Mouse (Mus musculus) brain, embryonic 14.5 days (tissue): ENCODE results near the gene Tmem235.

ENCODE experiments used
- CTCF ChIP-seq: fragments of 200-500 bp; IDR thresholded peaks from 2 replicates; pipeline ENCODE4 v1.5.1; 2012; ENCODE audit warnings: inconsistent platforms, mild to moderate bottlenecking, moderate library complexity, borderline replicate concordance; ENCODE audit not compliant: insufficient read depth, insufficient read length; ENCODE audit errors: extremely low read depth
- POLR2A ChIP-seq: fragments of 200-500 bp; IDR thresholded peaks from 2 replicates; pipeline ENCODE4 v1.6.1; 2012; ENCODE audit warnings: mild to moderate bottlenecking, inconsistent platforms, borderline replicate concordance; ENCODE audit not compliant: poor library complexity, insufficient read depth, insufficient read length, severe bottlenecking; ENCODE audit errors: extremely low read depth

DNA sequence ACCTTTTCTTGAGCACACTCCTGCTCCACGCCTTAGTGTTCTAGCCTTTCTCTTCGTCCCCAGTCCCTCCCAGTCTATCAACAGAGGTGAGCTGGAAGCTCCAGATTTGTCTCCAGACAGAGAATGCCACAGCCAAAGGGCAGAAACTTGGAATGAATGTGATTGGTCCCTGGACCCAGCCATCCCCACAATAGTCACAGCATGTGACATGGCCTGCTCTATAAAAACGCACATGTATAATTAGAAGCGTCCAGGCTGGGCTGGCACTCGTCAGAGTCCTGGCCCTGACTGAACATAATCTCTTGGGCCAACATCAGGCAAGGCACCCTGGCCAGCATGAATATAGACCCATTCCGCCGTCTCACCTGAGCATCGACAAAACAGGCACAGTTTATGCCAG lies 41.5 kb upstream of the Tmem235 start:
- TF ChIP-seq CTCF = no peak
- TF ChIP-seq POLR2A = no peak
